Mouse (Mus musculus) ovary, postnatal 14 days (tissue): Measurements from ENCODE around the gene Adap1.

Experiments
- DNase-seq: peaks from one replicate; pipeline ENCODE4 v3.0.0; 2022; ENCODE audit warnings: low spot score

The Adap1 gene

DNA sequence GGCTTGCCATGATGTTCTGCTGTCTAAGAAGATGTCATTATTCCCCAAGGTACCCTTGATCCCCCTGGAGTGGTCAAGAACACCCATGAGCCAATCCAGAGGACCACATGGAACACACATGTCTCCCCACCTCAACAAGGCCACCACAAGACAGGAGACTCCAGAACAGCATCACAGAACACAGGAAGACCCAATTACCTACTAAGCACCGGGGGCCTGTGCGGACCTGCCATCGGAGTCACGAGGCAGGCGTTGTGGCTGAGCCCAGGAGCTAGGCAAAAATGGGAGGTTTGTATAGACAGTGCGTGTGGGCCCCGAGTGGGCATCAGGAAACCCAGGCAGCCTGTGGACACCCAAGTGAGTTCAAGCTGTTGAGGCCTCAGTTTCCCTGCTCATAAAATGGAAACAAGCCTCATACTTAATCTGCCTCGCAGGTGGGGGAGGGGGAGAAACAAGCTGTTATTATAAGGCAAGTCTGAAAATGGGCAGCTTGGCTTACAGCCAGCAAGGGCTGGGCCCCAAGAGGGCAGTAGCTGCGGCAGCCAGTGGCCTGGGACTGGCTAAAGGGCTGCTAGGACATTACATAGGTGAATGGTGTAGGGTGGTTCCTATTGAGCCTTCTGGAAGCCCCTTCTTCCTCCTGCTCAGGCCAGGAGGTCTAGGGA, 2.0 kb downstream of the Adap1 start:
- no peak for DNase-seq

DNA sequence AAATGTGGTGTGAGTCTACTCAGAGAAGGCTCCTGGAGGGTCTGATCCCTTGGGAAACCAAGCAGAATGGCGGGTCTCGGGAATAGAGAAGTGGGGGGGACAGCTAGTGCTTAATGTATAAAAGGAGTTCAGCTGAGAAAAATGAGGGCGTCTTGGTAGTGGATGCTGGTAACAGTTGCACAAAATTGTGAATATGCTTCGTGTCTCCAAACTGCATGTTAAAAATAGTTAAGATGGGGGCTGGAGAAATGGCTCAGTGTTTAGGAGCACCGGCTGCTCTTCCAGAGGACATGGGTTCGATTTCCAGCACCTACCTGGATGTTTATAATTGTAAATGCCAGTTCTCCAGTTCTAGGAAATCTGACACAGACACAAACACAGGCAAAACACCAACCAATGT, 4.1 kb downstream of the Adap1 start:
- DNase-seq, result no peak

DNA sequence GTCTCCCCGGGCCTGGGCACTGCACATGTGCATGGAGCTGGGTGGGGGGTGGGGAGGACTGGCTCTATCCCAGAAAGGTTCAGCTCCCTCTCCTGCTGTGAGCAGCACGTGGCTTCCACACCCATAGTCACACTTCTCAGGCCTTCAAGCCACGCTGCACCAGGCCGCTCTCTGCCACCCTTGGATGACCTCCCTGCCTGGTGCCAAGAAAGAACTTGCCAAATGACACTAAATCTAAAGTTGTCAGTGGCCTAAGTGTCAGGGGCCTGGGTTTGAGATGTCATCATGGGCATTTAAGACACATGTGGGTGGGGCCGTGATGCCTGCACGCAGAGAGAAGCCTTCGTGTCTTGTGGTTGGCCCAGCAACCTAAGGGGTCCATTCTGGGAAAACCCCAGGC, 5.0 kb downstream of the Adap1 start:
- no peak for DNase-seq

- DNase-seq, result no peak
Measured at GRCm38 (mm10) chr5:139317751-139318504, 7.5 kb downstream of the Adap1 start.

GRCm38 (mm10) chr5:139316982-139317675, 8.3 kb downstream of the Adap1 start:
- DNase-seq, result no peak

GRCm38 (mm10) chr5:139314941-139315642, 10.3 kb downstream of the Adap1 start:
- no peak for DNase-seq

DNA sequence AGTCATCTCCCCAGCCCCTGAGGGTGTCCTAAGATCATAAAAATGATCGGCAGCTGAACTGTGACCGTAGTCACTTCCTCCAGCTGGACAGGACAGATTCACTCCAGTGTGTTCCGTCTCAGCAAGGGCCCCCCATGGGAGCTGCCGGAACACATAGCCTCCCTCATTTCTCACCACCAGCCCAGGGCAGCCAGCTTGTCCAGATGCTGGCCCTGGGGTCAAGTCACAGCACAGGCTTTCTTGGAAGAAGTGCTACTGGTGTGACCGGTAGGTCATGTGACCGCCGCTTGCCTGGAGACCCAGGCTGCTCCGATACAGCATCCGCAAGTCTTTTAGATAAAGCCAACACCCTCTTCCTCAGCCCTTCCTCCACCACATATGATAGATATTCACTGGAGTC, 11.9 kb downstream of the Adap1 start:
- no peak for DNase-seq

DNA sequence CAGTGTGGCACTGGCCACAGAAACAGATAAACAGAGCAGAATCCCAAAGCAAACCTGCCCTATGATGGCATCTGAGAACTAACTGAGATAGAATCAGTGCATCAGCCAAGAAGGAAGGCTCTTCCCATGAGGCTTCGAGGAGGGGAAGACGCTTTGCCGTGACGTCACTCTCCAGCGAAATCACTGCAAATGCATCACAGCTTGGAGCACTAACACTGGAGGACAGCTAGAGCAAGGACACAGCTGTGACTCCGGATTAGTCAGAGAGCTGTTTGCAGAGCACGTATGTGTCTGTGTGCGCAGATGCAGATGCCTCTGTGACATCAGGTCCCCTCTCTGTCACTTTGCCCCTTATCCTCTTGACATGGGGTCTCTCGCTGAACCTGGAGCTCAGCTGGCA, 13.6 kb downstream of the Adap1 start:
- no peak for DNase-seq

DNA sequence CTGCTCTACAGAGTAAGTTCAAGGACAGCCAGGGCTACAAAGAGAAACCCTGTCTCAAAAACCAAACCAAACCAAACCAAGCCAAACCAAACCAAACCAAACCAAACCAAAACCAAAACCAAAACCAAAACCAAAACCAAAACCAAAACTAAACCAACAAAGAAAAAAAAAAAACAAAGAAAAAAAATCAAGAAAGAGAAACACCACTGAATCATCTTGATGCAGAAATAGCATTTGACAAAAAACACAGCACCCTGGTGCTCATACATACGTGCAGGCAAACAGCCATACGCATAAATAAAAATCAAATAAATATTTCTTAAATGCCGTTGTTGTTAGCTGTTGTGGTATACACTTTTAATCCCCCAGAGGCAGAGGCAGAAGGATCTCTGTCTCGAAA, 14.9 kb downstream of the Adap1 start:
- no peak for DNase-seq

DNA sequence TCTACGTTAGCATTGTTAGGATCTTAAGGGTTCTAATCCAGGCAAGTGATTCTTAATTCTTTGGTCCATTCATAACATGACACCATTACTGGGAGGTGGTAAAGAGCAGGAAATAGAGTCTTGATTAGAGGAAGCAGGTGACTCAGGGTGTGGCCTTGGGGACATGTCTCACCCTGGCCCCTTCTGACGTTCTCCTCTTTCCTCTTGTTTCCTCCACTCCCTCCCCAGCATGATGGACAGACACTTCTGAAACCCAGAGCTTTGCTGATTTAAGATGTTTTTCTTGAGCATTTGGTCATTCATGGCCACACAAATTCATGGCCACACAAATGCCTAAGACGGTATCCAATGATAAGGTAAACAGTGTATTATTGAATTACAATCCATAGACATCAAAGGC, 15.5 kb downstream of the Adap1 start:
- DNase-seq, result no peak

GRCm38 (mm10) chr5:139303646-139304061, 21.8 kb downstream of the Adap1 start:
- no peak for DNase-seq

- no peak for DNase-seq
Measured at GRCm38 (mm10) chr5:139302101-139302500, 23.3 kb downstream of the Adap1 start.

- DNase-seq, result no peak
Measured at GRCm38 (mm10) chr5:139297745-139298144, 27.7 kb downstream of the Adap1 start.

DNA sequence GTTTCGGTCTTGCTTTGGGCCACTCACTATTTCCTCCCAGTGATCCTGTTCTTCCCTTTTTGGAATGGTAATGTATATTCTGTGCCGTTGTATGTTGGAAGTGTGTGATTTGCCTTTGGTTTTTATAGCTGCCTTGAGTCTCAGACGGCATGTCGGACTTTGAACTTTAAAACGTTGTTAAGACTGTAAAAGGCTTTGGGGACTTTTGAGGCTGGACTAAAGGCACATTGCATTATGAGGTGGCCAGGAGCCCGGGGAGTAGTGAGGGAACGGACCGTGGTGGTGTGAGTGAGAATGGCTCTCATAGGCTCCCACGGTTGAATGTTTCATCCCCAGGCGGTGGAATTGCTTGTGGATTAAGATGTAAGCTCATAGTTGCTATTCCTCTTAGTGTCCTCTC, 28.3 kb downstream of the Adap1 start:
- no peak for DNase-seq

DNA sequence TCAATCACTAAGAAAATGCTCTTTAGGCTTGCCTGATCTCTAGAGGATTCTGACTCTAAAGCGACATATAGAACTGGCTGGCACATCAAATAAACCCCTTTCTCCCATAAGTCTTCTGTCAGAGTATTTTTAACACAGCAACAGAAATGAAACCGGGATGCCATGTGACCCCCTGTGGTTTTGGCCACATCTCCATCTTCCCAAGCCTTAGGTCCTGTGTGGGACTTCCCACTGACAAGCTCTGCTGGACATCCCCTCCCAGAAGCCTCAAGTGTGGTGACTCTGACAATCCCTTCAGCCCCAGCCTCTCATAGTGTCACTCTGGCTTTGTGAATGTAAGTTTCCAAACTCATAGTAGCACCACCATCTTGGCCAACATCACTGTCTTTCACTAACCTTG, 31.3 kb downstream of the Adap1 start:
- no peak for DNase-seq

DNA sequence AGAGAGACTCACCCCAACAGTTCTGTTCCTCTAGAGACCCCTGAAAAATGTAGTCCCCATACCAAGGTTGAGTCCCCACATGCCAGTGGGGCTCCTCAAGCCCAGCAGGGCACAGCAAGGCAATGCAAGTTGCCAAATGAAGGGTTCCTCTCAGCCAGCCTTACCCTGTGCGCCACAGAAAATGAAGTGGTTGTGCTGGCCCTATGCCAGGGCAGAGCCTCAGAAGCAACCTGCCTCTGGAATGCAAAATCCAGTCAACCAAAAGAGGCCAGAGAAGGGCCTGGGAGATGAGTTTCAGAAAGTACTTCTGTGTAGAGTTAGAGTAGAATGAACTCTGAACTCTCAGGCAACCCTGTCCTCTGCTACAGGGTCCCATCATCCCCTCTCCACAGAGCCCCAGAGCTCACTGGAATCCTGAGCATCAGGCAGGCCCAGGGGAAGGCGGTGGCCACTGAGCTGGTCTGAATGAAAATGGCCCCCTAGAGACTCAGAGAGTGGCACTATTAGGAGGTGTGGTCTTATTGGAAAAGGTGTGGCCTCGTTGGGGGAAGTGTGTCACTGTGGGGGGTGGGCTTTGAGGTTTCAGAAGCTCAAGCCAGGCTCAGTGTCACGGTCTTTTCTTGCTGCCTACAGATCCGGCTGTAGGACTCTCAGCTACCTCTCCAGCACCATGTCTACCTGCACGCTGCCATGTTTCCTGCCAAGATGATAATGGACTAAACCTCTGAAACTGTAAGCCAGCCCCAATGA, 33.4 kb downstream of the Adap1 start:
- DNase-seq, result no peak

GRCm38 (mm10) chr5:139290467-139291259, 34.8 kb downstream of the Adap1 start:
- no peak for DNase-seq

- DNase-seq, result no peak
Measured at GRCm38 (mm10) chr5:139288591-139288990, 36.8 kb downstream of the Adap1 start.

- DNase-seq, result no peak
Measured at GRCm38 (mm10) chr5:139287787-139288186, 37.6 kb downstream of the Adap1 start.

GRCm38 (mm10) chr5:139287099-139287498, 38.3 kb downstream of the Adap1 start:
- no peak for DNase-seq
